9 mouse cellular contexts compared by ENCODE assay signal in the genomic region with DNA sequence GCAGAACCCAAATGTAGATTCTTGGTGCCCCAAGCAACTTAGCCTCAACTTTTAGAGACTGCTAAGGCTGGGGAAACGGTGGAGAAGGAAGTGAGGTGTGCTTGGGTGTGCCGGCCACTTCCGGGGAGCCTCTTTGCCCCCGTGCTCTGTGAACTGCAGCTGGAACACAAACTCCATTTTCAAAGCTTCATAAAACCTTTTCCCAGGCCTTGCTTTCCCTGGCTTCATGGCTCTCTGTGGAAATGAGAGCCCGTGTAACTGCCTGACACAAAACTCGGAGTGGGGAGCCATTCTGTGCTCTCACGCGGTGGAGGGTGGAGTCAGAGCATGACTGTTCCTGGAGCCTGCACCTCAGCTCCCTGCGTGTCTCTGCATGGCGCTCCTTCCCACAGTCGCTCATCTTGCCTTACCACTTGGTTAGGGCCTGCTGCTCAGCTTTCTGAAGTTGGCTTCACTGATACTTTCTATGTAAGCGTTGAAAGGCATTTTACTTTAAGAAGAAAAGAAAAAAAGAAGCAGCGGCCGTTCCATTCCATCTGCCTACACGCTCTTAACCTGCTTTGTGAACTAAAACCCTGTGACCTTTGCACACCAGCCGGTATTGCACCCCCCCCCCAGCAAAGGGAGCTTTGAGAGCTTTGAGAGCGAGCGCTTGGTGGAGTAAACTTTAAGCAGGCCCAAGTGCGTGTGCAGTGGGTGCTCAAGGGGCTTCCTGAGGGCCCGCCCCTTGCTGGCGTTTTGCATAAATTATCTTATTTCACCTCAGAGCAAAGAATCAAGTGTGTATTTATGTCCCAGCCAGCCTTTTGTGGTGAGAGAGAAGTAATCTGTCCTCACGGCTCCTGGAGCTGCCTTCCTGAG. TPM values are rescaled to one million over a fixed set of nuclear protein-coding genes. Genes with fewer than 3 reads are reported as not detected.
DNase-seq lines count a peak whose midpoint lies in the region; ATAC-seq and TF ChIP-seq lines count a peak whose summit lies in the region.
"Had no signal": no experiment of that assay in that cellular context is flagged by ENCODE, and none has a peak within 500 bp of the region (broad histone marks: within the 10 kb centered on the region; RNA-seq: fewer than 3 reads in every experiment).

No protein-coding gene starts in this region.

- peaks cover 52% of the 10 kb centered on the region for H3K4me1 ChIP-seq in intestine, embryonic 16.5 days (ENCODE audit: control insufficient read depth, insufficient read depth, low read length)

- H3K4me3 ChIP-seq in layer of hippocampus, adult 2 months, result no peak overlapping the region
- H3K4me3 ChIP-seq in intestine, embryonic 16.5 days (ENCODE audit: low read length), result peak overlapping the region; percentile 17
- H3K4me3 ChIP-seq: myocyte had no signal

- no peak for TF ChIP-seq CTCF in layer of hippocampus, adult 2 months (conservative IDR thresholded peaks at IDR 0.05)

- H3K36me3 ChIP-seq in intestine, embryonic 16.5 days (ENCODE audit: control insufficient read depth, insufficient read depth, low read length), result peaks cover 4% of the 10 kb centered on the region; the same call in 1 of the 2 replicates

- WGBS in intestine, embryonic 16.5 days, result 46% methylated on average over 22 of the region's 22 CpGs

- H3K27ac ChIP-seq in layer of hippocampus, adult 2 months, result peak overlapping the region; percentile 37; the same call in 1 of the 2 replicates
- peak overlapping the region; percentile 86 for H3K27ac ChIP-seq in intestine, embryonic 16.5 days (ENCODE audit: low read length)

- peak overlapping the region; percentile 38 for H3K4me2 ChIP-seq in intestine, embryonic 16.5 days (ENCODE audit: low read depth, low read length)

- no peaks in the 10 kb centered on the region for H3K9me3 ChIP-seq in intestine, embryonic 16.5 days (ENCODE audit: control insufficient read depth, low read length)

- ATAC-seq in intestine, embryonic 16.5 days, result no peak
- peak; percentile 79 for ATAC-seq in megakaryocyte, adult 5-6 weeks (ENCODE audit: poor library complexity, severe bottlenecking)

- H3K9ac ChIP-seq in intestine, embryonic 16.5 days (ENCODE audit: low read depth, low read length), result peak overlapping the region; percentile 56

- no peaks in the 10 kb centered on the region for H3K27me3 ChIP-seq in intestine, embryonic 16.5 days (replicated peaks; ENCODE audit: control insufficient read depth, insufficient read depth, low read length)

- no peak for DNase-seq in layer of hippocampus, adult 2 months (ENCODE audit: low spot score in 2 of 2)
- DNase-seq in layer of hippocampus, adult 8-10 months (ENCODE audit: low spot score in 2 of 2), result no peak
- peak; percentile 67 for DNase-seq in brain, adult 2 months (ENCODE audit: low read depth, low spot score)
- DNase-seq in thymus, postnatal 36 days, result peak; percentile 75 to 76
- DNase-seq in Muller cell, postnatal 12 days (ENCODE audit: inconsistent ontology term), result no peak
- no peak for DNase-seq in embryo, embryonic 10.5 days (ENCODE audit: low spot score)

RNA-seq across cellular contexts. Expression of gene Srebf2, which starts 19.5 kb away (rescaled TPM):
- total RNA-seq in layer of hippocampus, adult 2 months (2021), result 100 to 1,000 TPM; 162 to 165 TPM
- 100 to 1,000 TPM; 175 to 214 (median 189) TPM for total RNA-seq in layer of hippocampus, adult 8-10 months (2022)
- 138 and 141 TPM in 2 replicates for polyA plus RNA-seq in intestine, embryonic 16.5 days (2015; fragmentation: Nextera tagmentation; extraction: Ambion mirVana)
- 39.0 and 40.7 TPM in 2 replicates for total RNA-seq in megakaryocyte, adult 5-6 weeks (2015)
- 39.8 and 40.7 TPM in 2 replicates for total RNA-seq in megakaryocyte, adult 5-6 weeks (2017)

RNA-seq across cellular contexts. Expression of gene Ccdc134, which starts 38.7 kb away (rescaled TPM):
- total RNA-seq in layer of hippocampus, adult 2 months (2021), result 10 to 100 TPM; 10.2 to 15.4 TPM
- total RNA-seq in layer of hippocampus, adult 8-10 months (2022), result 10 to 100 TPM; 10.4 to 14.3 (median 13.0) TPM
- polyA plus RNA-seq in intestine, embryonic 16.5 days (2015; fragmentation: Nextera tagmentation; extraction: Ambion mirVana), result 9.8 and 11.6 TPM in 2 replicates
- 7.8 and 8.8 TPM in 2 replicates for total RNA-seq in megakaryocyte, adult 5-6 weeks (2015)
- 22.6 and 23.5 TPM in 2 replicates for total RNA-seq in megakaryocyte, adult 5-6 weeks (2017)

RNA-seq across cellular contexts. Expression of gene Shisa8, which starts 46.1 kb away (rescaled TPM):
- total RNA-seq in layer of hippocampus, adult 2 months (2021), result 1 to 10 TPM in 1 of 2 experiments, under 1 TPM in 1; 0.95 to 1.2 TPM
- total RNA-seq in layer of hippocampus, adult 8-10 months (2022), result 1 to 10 TPM; 1.6 to 3.5 (median 2.0) TPM
- 0.06 and 0.09 TPM in 2 replicates for polyA plus RNA-seq in intestine, embryonic 16.5 days (2015; fragmentation: Nextera tagmentation; extraction: Ambion mirVana)
- 0.14 TPM in 1 of 2 replicates, not detected in the other for total RNA-seq in megakaryocyte, adult 5-6 weeks (2015)
- not detected in 2 replicates for total RNA-seq in megakaryocyte, adult 5-6 weeks (2017)

RNA-seq across cellular contexts. Expression of gene Tnfrsf13c, which starts 57.7 kb away (rescaled TPM):
- total RNA-seq in layer of hippocampus, adult 2 months (2021), result under 1 TPM; 0.54 to 0.79 TPM
- total RNA-seq in layer of hippocampus, adult 8-10 months (2022), result under 1 TPM in 2 of 4 experiments, not detected in 2; 0.69 to 0.80 TPM
- 0.09 and 0.11 TPM in 2 replicates for polyA plus RNA-seq in intestine, embryonic 16.5 days (2015; fragmentation: Nextera tagmentation; extraction: Ambion mirVana)
- total RNA-seq in megakaryocyte, adult 5-6 weeks (2015), result 1.8 and 2.7 TPM in 2 replicates
- total RNA-seq in megakaryocyte, adult 5-6 weeks (2017), result 1.0 and 1.5 TPM in 2 replicates

Comparison
In these comparisons a context has a peak if more than half of its experiments do, and no peak if none do; other contexts are left out.
1. DNase-seq: peak in brain, adult 2 months (single experiment) and thymus, postnatal 36 days (2 of 2); none in layer of hippocampus, adult 2 months (0 of 2), layer of hippocampus, adult 8-10 months (0 of 2), Muller cell, postnatal 12 days (single experiment) and embryo, embryonic 10.5 days (single experiment).